Mouse (Mus musculus): ENCODE data around the gene Trio.

The Trio gene

DNA sequence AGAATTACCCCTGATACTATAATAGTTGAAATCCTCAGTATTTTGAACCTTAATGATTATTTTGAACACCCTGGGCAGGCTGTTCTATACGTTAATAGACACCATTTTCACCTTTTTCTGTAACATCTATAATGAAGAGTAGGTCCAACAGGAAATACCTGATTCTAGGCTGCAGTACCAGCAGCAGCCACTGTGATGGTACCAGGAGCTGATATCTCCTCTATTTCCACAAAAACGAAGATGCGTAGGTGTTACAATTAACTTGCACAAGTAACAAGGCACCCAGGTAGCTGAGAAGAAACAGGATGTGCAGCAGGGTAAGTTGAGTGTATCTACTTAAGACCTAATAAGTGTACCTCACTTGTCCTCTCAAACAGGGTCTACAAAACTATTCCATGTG is 77.8 kb downstream of the Trio start:
- no peak for DNase-seq (ENCODE audit: low read depth, low spot score)

DNA sequence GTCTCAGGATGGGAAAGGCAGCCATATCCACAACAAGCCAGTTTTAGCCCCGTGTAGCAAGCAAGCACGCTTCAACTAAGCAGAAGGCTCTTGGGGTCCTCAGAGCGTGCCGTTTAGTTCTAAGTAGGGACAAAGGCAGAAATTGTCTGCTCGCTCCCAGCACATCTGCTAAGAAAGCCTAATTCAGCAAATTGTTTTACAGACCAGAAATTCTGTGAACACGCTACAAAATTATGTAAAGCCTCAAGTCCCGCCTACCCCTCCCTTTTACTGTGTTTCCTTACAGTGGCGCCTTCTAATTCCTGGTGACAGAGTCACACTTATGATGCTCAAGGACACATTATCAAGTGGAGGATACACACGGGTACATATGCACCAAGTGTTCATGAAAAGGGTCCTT is 80.1 kb downstream of the Trio start:
- no peak for DNase-seq (ENCODE audit: low read depth, low spot score)

DNA sequence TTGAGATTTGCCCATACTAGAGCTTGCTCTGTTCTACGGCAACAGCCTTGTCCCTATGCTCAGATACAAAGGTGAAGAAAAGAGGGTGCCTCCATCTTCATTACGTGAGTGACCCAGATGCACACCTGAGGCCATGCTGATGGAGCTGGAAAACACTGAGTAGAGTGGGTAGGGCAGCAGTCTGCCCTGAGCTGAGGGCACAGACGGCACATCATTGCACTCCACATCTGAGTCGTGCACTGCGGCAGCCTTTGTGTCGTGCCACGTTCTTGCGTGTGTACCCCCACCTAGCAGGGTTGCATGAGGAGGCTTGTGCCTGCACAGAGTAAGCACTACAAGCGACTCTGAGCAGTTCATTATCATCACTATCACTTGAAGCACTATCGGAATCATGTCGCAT is 80.8 kb downstream of the Trio start:
- DNase-seq (ENCODE audit: low read depth, low spot score) = no peak

DNA sequence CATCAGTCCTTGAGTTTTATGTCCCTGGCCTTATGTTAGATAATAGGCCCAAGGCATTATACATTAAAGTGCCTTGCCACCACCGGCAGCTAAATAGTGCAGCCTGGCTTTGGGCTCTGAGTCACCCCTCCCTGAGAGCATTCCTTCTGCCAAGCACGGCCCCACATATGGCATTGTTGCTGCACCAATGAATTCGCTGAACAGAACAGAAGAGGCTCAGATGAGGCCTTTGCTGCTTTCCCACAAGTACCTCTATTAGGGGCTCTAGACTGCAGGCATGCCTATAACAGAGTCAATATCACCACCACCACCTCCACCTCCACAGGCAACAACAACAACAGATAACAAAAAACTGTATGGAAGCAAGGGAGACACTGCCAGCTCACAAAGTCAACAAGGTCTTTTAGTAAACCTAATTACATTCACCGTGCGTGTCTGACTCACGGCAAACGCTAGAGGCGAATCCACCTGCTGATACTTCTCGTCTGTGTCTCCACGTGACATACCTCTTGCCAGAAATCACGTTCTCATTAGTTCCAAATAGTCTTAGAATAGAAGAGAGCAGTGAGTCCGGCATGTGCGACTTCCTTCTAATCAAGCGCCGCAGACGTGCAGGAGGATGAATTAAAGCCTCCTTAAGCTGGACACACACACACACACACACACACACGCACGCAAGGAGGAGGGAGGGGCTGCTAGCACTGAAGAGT is 82.0 kb downstream of the Trio start:
- no peak for DNase-seq (ENCODE audit: low read depth, low spot score)

DNA sequence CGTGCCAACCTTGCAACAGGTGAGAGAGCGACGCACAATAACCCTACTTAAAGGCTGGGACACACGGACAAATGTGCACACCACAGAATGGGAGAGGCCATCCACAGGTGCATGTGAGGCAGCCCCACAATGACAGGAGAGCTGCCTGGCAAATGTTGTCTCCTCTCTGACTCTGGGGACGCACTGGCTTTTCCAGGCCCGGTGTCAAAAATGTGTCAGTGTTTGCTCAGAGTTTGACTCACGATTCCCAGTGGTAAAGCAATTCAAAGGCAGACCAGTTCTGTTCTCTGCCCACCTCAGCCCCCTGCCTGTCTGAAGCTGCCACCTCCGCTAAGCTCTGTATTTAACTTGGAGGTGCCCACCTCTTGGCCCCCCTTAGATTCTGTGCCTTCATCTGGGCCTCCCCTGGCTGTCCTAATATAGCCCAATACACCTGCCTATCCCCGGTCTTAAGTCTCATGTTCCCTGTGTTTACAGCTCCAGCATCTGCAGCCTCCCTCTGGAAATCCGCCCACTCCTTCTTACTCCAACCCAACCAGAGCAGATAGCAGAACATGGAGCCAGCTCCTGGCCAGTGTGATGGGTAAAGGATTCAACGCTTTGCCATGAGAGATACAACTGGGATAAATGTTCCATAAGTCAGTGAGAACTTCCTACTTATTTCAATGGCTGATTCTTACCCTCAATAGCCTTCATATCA is 83.3 kb downstream of the Trio start:
- DNase-seq (ENCODE audit: low read depth, low spot score) = no peak

DNA sequence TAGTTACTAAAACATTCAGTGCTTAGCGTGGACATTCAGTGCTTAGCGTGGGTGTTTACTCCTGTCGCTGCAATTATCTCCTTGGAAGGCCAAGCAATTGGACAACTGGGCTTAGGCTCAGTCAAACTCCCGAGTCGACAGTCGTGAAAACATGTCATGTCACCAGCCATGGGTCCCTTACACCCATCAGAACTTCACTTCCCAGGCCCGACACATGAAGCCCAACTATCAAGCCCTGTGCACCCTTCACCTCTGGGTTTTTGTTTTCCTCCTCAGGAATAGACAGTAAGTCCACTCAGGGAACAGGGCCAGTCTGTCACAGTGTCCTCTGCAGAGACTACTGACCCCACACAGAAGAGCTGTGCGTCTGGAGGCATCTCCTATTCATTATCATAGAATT is 84.2 kb downstream of the Trio start:
- no peak for DNase-seq (ENCODE audit: low read depth, low spot score)

DNA sequence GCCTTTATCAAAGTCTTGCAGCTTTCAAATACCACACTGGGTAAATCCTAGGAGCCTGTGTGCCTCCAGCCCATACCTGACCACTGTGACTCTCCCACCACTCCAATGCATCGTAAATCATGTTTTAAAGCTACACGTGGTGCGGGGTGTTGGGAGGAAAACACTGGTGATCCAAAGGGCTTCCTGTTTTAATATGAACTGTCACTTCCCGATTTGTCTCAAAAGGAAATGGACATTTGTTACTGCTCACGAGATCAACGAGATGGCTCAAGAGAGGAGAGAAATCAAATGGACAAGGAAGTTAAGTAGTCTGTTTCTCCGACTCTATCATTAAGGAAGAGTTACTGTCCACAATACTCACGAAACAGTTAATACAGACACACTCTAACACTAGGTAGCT is 84.6 kb downstream of the Trio start:
- no peak for DNase-seq (ENCODE audit: low read depth, low spot score)

DNA sequence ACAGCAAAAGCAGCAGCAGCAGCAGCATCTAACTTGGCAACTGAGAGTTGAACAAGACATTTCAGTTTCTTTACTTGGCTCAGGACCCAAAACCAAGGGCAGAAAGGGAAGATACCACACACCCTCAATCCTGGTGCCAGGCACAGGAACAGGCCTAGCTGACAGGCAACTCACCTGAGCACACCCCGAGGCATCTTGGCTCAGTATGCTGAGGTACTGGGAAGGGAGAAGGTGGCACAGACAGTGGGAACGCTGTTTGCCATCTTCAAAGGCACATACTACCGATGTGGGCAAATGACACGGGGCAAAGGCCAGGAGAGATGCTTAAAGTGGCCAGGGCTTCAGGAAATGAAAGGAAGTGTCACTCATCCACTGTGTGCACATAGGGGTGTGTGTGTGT is 85.6 kb downstream of the Trio start:
- DNase-seq (ENCODE audit: low read depth, low spot score) = no peak

DNA sequence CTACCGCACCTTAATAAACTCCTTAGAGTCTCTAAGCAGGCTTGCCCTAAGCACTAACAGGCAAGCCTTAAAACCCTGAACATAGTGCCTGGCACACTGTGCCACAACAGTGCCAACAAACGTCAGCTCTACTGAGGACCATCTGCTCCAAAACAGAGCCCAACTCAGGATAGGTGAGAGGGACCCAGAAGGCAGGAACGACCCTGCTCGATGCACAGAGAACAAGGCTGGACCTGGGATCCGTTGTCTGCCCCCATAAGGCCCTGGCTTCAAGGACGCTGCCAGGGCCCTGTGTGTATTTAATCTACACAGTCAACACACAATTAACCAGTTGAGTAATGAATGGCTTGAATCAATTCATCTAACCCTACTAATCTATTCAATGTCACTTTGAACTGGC is 86.8 kb downstream of the Trio start:
- DNase-seq (ENCODE audit: low read depth, low spot score) = no peak

DNA sequence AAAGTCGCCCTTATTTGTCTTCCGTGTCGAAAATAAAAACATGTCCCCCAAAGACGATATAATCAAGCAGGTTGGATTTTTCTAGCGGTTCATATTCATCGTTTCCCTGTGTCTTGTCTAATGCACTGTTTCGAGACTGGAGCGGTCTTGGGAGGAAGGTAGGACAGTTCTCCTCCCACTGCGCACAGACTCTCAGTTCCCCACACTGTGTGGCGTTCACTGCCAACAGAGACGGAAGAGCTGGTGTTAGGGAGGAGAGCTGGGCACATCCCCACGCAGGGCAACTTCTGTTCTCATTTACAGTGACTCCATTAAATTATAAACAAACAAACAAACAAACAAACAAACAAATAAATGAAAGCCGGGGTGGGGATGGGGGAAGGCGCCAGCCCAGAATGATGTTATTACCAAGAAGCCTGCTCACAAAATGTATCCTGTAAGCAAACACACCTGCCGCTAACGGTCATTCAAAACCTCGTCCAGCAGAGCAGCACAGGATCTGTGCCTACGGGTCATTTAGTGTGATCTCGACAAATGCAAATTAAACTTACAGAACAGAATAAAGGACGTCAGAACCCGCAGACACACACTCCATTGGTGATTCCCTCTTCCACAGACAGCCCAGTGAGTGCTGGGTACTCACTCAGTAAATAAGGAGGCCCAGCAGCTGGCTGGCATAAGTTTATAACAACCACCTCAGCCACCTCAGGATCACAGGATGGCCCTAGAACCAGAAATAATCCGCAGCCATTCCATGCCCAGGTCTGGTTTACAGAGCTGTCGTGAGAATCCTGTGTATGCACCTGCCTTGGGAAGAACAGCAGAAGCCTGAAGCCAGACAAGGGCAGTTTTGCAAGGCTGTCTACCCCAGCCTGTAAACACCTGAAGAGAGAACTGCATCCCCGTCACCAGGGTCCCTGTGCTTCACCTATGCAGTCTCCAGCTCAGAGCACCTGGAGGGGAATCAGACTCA is 87.5 kb downstream of the Trio start:
- DNase-seq (ENCODE audit: low read depth, low spot score) = no peak

DNA sequence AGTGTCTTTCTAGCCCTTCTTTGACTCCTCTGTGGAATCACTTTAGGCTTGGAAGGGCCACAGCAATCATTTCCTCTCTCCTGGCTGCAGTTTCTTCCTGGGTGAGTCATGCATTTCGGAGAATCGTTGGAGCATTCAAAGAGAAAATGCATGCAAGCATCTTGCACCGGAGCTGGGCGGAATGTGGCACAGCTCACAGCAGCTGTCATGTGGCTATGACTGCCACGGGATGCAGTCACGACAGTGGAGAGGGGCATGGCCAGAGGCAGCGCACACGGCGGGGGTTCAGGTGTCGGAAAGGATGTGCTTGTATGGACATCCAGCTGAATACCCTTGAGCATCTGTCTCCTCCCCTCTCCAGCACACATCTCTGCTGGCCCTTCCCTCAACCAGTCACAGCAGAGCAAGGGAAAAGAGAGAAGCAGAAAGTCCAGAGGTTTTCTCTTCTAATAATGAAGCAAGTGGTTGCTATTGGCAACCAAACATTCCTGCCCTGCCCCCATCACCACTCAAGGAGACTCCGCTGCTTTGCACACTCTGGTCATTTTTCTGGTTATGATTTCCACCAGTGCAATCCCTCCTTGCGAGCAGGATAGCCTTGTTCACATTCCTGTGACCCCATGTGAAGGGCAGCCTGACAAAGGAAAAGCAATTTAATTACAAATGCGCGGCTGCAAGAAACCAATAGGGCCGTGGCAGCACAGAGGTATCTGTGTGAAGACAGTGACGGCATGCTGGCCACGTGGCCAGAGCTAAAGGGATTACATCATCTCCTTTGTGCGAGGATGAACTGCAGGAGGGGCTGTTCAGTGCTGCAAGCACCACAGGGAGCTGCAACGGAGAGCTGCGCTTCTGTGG is 88.4 kb downstream of the Trio start:
- no peak for DNase-seq (ENCODE audit: low read depth, low spot score)

DNA sequence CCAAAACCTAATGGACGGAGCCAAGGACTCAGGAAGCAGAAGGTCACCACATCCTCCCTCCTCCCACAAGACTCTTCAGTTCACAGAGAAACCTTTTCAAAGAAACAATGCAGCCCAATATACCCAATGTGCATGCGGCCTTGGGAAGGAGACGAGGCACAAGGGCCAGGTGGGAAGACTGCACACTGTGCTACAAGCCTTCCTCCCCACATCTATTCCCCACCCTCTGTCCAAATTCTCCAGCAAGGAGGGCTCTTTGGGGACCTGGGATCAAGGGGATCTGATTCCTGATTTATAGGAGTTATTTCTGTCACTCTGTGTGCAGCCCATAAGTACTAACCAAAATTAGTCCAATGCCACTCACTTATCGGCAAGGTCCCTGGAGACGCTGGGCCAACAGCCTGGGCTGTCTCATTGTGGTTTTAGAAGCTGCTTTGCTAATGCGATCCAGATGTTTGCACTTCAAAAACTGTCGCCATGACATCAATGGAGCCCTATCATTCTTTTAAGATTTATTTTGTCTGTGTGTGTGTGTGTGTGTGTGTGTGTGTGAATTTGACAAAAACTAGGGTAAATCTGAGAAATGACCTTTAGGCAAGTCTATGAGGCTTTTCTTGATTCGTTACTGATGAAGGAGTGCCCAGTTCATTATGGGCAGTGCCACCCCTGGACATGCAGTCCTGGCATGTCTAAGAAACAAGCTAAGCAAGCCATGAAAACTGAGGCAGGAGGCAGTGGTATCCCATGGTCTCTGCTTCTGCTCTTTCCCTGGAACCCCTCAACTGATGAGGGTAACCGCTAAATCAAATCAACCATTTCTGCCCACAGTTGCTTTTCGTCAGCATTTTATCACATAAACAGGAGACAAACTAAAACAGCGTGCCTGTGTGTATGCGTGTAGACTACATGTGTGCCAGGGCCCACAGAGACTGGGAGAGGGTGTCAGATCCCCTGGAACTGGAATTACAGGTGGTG is 89.6 kb downstream of the Trio start:
- DNase-seq (ENCODE audit: low read depth, low spot score) = no peak

DNA sequence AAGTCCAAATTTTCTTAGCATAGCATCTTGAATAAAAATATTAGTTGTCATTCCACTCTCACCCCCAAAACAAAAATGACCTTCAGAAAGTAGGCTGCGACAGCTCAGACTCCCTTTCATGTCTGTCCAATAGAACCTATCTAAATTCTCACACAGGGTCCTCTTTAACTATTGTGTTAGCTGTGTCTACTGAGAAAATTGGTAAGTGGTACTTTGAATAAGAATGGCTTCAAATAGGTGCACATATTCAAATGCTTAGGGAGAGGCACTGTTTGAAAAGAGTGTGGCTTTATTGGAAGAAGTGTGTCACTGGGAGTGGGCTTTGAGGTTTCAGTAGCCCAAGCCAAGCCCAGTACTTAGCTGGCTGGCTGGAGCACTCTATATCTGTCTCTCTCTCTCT is 92.4 kb downstream of the Trio start:
- DNase-seq (ENCODE audit: low read depth, low spot score) = no peak

DNA sequence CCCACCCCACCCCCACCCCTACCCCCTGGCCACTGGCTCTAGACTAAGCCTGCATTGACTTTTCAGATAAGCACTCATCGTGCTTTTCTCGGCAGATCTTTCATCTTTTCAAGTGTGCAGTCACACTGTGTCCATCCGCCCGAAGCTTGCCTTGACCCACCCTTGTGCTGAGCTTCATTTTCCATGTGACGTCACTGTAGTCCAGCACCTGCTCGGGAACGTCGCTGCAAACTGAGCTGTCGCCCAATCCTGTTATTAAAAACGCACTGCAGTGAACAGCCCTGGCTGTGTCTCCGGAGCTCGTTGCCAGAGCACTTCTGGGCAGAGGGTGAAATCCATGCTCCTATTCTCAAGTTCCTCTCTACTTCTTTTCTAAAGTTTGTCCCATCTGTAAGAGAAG is 93.8 kb downstream of the Trio start:
- no peak for DNase-seq (ENCODE audit: low read depth, low spot score)

DNA sequence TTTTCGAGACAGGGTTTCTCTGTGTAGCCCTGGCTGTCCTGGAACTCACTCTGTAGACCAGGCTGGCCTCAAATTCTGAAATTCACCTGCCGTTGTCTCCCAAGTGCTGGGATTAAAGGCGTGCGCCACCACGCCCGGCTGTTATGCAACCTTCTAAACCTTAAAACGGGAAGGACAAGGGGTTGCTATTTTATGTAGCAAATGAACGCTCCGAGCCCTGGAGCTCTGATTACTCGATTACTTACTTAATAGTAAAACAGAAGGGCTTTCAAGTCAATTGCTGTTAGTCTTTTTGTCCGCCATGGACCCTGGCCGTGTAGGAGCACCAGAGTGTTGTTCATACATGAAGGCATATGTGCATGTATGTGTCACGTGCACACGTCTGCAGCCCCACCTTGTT is 94.2 kb downstream of the Trio start:
- no peak for DNase-seq (ENCODE audit: low read depth, low spot score)

DNA sequence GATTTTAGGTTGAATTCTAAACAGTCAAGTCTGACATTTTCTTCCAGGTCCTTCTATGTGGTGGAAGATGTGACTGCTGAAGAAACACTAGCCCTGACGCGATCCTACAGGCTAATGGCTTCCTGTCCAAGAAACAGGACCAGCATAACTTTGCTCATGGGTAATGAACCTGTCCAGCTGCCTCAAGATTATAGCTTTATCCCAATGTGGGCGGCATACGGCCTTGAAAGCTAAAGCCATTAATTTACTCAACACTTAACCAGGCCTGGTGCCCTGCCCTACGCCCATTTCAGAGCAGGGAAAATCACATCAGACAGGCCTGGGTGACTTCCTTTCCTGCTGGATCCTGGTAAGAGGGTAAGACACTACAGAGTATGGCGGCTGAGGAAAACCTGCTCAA is 98.0 kb downstream of the Trio start:
- DNase-seq (ENCODE audit: low read depth, low spot score) = no peak

DNA sequence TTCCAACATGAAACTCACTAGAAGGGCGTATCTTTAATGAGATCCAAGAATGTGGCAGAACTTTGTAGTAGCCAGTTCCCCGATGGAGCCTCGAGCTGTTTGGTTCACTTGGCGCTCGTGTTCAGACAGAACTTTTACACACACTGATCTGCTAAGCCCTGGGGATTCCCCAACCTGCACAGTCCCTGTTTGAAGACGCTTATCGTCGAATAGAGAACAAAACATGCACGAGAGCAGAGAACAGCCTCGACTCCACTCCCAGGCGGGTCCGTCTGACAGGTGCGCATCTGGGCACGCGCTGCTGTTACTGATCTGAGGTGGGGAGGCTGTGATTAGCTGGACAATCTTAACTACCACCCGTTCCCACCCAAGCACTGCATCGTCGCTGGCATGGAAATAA is 98.7 kb downstream of the Trio start:
- DNase-seq (ENCODE audit: low read depth, low spot score) = no peak

DNA sequence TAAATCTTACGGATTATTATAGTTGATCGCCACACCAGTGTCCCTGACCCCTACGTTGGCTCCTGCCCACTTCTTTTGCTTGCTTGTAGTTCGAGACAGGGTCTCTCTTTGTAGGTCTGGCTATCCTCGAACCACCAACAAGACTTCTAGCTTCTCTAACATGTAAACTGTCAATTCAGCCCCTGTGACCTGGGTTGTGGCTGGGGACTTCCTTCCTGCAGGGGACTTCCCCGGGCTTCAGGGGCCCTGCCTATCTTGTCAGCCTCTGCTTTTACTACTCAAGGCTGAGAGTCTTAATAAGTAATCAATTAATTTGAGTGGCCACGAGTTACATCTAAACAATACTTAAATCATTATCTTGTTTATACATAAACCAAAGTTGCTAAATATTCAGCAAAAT is 99.2 kb downstream of the Trio start:
- DNase-seq (ENCODE audit: low read depth, low spot score) = no peak

DNA sequence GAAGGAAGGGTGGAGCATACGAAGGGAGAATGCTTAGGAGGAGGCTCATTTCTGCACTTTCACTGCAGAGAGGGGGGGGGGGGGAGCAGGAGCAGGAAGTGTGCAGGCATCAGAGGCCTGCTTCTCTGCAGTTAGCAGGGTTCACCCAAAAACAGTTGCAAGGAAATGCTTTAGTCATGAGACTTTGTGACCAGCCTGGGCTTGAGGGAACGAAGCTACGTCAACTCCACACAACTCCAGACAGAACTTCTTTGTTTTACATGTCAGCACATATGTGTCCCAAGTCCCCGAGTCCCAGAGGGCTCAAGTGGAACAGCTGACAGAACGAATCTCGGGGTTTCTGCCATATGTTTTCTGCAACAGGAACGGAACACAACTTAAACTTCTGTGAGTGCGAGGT is 99.8 kb downstream of the Trio start:
- no peak for DNase-seq (ENCODE audit: low read depth, low spot score)

DNA sequence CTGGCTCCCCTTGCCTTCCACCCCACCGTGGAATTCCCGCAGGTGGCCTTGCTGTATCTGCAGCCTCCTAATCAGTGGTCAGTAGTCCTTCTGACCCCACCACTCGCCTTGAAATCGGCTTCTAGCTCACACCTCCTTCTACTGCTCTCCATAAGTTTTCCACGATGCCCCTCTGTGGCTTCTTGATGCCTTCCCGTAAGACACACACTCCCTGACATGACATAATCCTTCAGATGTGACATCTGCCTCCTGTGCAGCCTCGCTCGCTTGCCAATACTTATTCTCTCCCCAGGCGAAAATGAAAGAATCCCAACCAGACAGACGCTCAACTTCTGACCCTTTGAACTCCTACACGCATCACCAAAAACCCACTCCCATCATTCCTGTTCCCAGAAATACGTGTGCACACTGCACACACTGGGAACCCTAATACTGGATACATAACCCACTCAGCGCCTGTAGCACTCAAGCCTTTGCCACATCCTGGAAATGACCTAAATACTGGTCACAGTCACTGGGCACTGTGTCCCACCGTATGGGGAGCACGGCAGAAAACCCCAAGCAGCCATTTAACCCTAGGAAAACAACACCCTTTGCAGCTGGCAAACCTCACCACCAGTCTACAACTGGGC is 100.5 kb downstream of the Trio start:
- no peak for DNase-seq (ENCODE audit: low read depth, low spot score)
